Mouse (Mus musculus) left cerebral cortex, postnatal 14 days (tissue): Measurements from ENCODE around the gene Tet1. TPM values are rescaled to one million over a fixed set of nuclear protein-coding genes. Genes with fewer than 3 reads are reported as not detected.
A peak's percentile ranks its signal among the peaks of the same experiment; 100 is the strongest.
"Not testable (repeated sequence)": the region's sequence is repeated elsewhere in the genome, so short reads cannot be mapped to it uniquely, and the experiment has no call there.

Experiments
- DNase-seq, 2 experiments: peaks; one replicate each; pipeline ENCODE4 v3.0.0; 2021 to 2022; ENCODE audit warnings: low spot score in 2 of 2, mixed read lengths in 1 of 2
- intact Hi-C: fragments of 180-260 bp; cut with DNase I; formaldehyde crosslinking; loops from one replicate; pipeline ENCODE4 v1.15.1; 2025
- long read RNA-seq, 2 experiments: library from polyadenylated mRNA; stranded (forward); transcript quantifications; one replicate each; pipeline ENCODE4 v2.0.0; 2021
- total RNA-seq, 2 experiments: library from RNA; stranded (reverse); gene quantifications; 2 replicates each; pipeline ENCODE4 v1.2.3; 2021

Gene Tet1
- total RNA-seq: 10 to 100 TPM; 42.6 to 49.5 TPM
- long read RNA-seq, experiment 1, partial matches to known transcripts: 0 of 2 reads
- long read RNA-seq, experiment 1, other reads (novel, unspliced or antisense): 2 of 2 reads
- long read RNA-seq, experiment 2: 0 reads

- intact Hi-C loops, DNase-seq: not testable (repeated sequence)
Observed at GRCm38 (mm10) chr10:62908896-62909295, at the start of gene Tet1. Tet1 (minus strand) TSS chr10:62908996.

DNA sequence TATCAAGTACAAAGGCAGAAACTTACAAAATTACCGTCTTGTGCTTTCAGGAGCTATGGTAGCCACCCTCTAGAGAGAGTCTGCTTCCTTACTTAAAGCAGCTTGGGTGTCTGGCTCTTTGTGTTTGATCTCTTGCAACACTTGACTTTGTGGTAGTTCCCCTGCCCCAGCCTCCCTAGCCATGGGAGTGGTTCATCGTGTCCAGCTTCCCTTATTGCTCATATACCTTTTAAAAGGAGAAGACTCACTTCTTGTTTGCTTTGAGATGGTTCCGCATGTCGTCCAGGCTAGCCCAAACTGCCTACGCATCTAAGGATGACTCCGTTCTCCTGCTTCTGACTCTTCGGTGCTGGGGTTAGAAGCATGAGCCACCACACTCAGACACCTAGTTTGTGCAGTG, 39.8 kb upstream of the Tet1 start:
- DNase-seq: no peak
- intact Hi-C loops: no loop called here

GRCm38 (mm10) chr10:62946738-62947471, 38.1 kb upstream of the Tet1 start, which contains the start of gene Dna2:
Dna2 (plus strand) TSS chr10:62947026.
- peak; percentile 64 to 76 for DNase-seq
- intact Hi-C loops: no loop called here

DNA sequence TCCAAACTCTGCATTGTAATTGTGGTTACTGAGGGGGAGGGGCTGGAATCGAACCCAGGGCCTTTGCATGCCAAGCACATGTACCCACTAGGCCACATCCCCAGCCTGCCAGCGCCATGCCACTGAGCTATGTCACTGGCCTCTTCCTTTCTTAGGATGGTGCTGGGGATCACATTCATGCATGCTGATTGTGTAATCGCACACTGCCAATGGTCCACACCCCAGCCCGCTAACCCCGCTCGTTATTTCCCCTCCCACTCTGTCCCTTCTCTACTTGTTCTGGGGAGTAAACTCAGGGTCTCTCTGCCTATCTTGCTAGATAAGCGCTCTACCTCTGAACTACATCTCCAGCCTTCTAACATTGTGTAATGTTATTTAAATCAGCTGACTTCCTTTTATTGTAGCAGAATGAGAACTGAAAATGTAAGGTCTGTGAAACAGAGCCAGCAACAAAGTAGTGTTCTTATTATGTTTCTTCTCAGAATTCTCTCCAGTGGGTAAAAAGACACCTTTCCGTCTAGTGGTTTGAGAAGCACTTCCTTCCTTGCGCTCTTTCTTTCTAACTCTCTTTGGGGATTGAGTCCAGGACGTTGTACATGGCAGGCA, 36.3 kb upstream of the Tet1 start:
- intact Hi-C loops: no loop called here
- no peak for DNase-seq

GRCm38 (mm10) chr10:62932381-62932780, 23.6 kb upstream of the Tet1 start:
- intact Hi-C loops: no loop called here
- DNase-seq: no peak

DNA sequence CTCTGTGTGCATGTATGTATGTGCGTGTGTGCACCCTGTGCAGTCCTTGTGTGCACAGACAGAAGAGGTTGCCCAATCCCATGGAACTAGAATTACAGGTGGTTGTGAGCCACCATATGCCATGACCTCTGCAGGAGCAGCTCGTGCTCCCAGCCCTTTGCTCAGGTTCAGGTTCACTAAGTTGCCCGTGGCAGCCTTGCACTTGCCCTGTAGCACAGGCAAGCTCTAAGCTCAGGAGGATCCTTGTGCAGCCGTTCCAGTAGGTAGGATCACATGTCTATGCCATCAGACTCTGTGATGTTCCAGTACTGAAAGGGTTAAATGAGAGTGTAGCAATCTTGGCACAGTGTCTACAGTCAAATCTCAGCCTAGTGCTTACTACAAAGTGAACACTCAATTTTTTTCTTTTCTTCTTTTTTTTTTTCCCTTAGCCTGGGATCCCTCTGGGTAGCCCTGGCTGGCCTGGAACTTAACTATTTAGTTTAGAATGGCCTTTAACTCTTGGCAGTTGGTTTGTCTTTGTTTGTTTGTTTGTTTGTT, 15.4 kb upstream of the Tet1 start:
- intact Hi-C loops: loop anchor here (5.0 kb wide), 1 partner anchor 58 kb away; the partner anchor contains the start of gene Rufy2
- no peak for DNase-seq

DNA sequence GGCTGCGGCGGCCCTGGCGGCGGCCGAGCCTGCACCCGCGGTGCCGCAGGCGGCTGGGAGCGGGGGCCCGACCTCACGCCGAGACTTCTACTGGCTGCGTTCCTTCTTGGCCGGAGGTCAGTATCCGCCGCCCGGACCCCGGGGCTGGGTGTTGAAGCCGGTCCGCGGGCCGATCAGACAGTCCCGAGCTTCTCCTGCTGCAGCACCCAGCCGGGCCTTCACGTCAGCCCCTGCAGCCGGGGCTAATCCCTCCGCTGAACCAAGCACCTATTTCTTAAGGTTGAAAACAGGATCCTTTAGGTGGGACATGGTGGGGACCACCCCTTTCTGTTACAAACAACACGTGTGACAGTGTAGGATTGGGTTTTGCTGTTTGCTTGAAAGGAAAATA, 12.0 kb upstream of the Tet1 start:
- no peak for DNase-seq
- intact Hi-C loops: loop anchor here (5.0 kb wide), 1 partner anchor 62 kb away; the partner anchor contains the start of gene Rufy2

DNA sequence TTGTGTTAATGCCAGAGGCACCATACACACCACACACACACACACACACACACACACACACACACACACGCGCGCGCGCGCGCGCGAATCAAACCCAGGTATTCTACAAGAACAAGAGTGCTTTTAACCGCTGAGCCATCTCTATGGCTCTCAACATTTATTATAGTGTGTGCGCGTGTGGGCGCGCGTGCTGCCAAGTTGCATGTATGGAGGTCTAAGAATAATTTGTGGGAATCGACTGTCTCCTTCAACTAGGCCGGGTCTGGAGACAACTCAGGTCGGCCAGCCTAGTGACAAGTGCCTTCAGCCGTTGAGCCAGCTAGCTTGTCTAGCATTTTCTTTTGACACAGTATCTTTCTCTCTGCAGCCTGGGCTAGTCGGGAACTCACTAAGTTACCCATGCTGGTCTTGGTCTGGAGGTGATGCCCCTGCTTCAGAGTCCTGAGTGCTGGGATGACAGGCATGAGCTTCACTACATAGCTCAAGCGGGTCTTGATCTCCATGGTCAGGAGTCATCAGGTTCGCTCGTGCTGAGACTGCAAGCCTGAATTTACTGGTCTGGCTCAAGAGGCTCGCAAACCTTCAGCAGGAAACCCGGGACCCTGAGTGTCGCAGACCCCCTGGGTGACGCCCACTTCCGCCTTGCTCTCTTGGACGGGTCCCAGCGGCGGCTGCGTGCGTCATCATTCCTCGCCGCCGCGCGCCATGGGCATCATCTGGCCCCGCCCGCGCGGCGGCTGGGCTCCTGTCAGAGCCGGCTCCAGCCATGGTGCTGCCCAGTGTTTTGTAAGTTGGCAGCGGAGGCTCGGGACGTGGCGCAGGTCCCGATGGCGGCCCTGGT, 11.3 kb upstream of the Tet1 start, which contains the start of gene Slc25a16:
Slc25a16 (plus strand) TSS at position 709 of the 841 bp plus-strand sequence.
- intact Hi-C loops: loop anchor here (5.0 kb wide), 1 partner anchor 62 kb away; the partner anchor contains the start of gene Rufy2
- peak; percentile 94 for DNase-seq

GRCm38 (mm10) chr10:62918985-62919384, 10.2 kb upstream of the Tet1 start:
- intact Hi-C loops: no loop called here
- DNase-seq: no peak

GRCm38 (mm10) chr10:62911120-62911519, 2.3 kb upstream of the Tet1 start:
- intact Hi-C loops: no loop called here
- no peak for DNase-seq

DNA sequence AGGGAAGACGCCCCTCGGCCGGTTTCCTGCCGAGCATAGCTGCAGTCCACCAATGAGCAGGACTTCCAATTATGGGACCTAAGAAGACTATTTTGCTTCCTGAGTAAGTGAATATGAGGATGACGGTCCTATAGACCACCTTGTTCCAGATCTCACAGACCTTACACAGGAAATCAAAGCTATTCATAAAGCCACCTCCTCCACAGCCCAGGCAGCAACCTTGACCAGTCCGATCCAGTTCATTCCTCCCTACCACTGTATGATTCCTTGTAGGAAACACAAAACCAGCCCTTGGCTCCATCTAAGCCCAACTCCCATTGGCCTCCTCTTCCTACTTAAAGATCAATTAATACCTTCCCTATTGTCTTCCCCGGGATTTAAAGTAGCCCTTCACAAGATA, 2.5 kb downstream of the Tet1 start:
- no peak for DNase-seq
- intact Hi-C loops: no loop called here

- no peak for DNase-seq
- intact Hi-C loops: no loop called here
Observed at GRCm38 (mm10) chr10:62902829-62903228, 6.0 kb downstream of the Tet1 start.

GRCm38 (mm10) chr10:62901826-62902225, 7.0 kb downstream of the Tet1 start:
- intact Hi-C loops: no loop called here
- no peak for DNase-seq

- no peak for DNase-seq
- intact Hi-C loops: no loop called here
Observed at GRCm38 (mm10) chr10:62900144-62900543, 8.7 kb downstream of the Tet1 start.

- DNase-seq: no peak
- intact Hi-C loops: no loop called here
Observed at GRCm38 (mm10) chr10:62898061-62898460, 10.7 kb downstream of the Tet1 start.

GRCm38 (mm10) chr10:62897437-62897836, 11.4 kb downstream of the Tet1 start:
- no peak for DNase-seq
- intact Hi-C loops: no loop called here

DNA sequence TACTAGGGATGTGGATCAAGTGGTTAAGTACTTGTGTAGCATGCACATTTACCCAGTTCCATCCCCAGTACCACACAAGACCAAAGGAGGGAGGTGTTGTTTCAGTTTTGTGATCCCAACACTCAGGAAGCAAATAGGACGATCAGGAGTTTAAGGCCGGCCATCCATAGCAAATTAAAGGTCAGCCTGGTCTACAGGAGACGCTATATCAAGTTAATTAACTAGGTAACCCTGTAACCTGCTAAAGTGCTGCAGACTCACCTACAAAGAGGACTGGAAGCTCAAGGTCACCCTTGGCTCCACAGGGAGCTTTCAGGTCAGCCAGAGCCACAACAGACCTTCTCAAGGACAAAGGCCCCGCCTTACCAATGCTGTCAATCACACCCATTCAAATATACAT, 12.0 kb downstream of the Tet1 start:
- DNase-seq: no peak
- intact Hi-C loops: no loop called here

GRCm38 (mm10) chr10:62896035-62896434, 12.8 kb downstream of the Tet1 start:
- no peak for DNase-seq
- intact Hi-C loops: no loop called here

GRCm38 (mm10) chr10:62895386-62895785, 13.4 kb downstream of the Tet1 start:
- no peak for DNase-seq
- intact Hi-C loops: no loop called here

- intact Hi-C loops: no loop called here
Observed at GRCm38 (mm10) chr10:62894447-62894846, 14.3 kb downstream of the Tet1 start.

More at GRCm38 (mm10) chr10:62894447-62894846, 14.3 kb downstream of the Tet1 start:
- no peak for DNase-seq
